Mouse (Mus musculus) spleen, postnatal 14 days (tissue): Measurements from ENCODE around the gene Nanos1.

Source experiments
- DNase-seq, 2 experiments: peaks; one replicate each; pipeline ENCODE4 v3.0.0; 2021 to 2022; ENCODE audit warnings: low spot score in 2 of 2

Nanos1 gene

DNA sequence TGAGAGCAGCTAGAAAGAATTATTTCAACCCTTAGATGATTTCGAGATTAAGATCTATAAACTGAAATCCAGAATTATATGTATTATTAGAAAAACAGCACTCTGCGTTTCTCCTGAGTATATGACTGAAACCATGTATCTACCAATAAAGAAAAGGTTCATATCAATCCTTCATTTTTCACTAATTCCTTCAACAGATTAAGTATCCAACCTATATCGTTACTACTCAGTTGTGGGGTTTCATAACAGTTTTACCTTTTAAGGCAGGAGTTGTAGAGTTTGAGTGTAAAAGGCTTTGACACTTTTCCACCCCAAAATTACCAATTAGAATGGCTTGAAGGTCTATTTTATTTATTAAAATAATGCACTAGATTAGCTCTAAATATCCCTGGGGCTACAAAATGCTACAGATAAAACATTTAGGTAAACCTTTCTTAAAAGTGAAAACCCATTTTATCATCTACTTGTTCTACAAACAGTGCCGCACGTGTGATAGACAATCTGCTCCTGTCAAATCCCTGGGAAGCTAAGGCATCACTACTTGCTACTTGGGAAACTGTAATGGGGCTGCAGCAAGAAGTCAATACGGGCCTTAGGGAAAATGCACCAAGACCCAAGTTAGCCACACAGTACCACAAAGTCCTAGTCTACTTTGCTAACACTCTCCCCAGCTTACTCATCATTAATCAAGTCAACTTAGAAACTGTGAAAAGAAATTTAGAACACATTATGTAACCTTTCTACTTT, 32.6 kb downstream of the Nanos1 start:
- no peak for DNase-seq

DNA sequence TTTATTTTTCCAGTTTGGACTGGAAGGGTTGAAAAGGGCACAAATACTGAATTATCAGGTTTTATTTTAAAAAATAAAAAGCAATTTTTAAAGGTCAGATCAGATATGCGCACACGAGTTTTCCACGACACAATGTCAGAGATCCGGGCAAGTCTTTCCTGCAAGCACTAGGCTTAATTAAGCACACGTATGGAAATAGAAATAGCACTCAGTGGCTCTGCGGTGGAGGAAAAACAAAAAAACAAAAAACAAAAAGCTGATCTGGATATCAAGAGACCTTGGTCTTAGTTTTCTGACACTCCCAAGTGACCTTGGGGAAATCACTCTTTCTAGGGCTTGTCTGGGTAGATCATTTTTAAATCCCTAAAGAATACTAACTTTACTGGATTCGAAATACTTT, 33.7 kb downstream of the Nanos1 start:
- DNase-seq: no peak

DNA sequence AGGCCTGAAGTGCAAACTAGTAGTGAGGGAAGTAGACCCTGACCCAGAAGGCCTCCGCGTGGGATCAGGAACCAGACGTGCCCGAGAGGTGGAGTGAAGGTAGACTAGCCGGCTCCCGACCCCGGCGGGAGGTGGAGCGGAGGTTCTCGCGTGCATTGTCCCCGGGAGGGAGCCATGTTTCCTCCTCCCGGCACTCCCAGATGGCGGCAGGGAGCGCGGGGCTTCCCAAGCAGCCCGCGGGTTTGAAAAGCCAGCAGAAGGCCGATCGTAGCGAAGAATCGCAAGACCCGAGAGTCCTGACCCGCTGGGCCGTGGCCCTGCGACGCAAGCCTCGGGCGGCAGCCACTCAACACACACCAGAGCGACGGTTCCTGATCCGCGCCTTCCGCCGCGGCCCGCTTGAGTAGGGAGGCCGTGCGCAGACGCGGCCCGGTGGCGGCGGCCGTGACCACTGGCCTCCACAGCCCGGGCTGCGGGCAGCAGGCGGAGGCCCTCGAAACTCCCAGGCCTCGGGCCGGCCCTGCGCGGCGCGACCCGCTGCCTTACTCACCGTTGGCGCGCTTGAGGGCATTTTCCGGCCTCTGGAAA, 34.2 kb downstream of the Nanos1 start:
- peak; percentile 26 to 41 for DNase-seq

DNA sequence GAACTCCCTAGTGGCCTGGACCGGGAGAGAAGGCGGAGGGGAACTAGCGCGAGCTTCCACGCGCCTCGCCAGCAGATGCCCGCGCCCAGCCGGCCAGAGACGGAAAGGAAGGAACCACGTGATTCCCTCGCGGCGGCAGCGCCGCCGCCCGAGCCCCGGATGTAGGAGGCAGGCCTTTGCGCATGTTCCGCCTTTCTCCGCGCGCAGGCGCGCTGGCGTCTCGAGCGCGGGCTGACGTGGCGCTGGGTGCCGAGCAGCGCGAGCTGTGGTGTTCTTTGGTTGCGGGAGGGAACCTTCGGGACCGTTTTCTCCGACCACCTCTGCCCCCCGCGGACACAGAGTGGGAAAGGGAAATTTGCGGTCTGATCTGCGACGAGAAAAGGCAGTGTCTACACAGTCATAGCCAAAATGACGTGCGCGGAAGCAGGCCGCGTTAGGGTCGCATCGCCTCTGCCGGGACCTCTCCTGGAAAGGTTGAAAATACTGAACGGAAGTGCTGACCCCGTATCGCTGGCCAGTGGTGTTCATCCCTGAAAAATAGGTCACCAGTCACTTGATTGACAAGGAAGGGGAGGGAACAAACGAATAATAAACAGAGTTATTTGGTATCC, 34.9 kb downstream of the Nanos1 start, which contains the start of gene Eif3a:
TSS of gene Eif3a (minus strand) at position 108 of the 611 bp plus-strand sequence.
- DNase-seq: peak; percentile 90 to 93

DNA sequence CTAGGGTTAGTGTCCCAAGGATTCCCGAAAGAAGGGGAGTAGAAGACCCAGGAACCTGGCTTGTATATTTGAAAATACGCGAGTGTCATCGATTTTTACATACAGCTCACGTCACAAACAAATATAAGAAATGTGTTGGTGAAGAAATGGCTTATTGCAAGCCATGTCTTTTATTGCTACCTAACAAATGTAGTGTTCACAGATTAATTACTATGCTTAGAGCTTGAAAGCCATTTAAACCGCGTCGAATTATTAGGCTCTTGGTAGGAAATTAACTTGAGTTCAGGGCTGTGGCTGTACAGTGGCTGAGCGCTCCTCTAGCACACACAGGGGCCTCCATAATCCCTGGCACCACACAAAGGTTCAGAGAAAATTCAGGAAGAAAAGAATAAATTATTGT, 35.4 kb downstream of the Nanos1 start:
- no peak for DNase-seq

DNA sequence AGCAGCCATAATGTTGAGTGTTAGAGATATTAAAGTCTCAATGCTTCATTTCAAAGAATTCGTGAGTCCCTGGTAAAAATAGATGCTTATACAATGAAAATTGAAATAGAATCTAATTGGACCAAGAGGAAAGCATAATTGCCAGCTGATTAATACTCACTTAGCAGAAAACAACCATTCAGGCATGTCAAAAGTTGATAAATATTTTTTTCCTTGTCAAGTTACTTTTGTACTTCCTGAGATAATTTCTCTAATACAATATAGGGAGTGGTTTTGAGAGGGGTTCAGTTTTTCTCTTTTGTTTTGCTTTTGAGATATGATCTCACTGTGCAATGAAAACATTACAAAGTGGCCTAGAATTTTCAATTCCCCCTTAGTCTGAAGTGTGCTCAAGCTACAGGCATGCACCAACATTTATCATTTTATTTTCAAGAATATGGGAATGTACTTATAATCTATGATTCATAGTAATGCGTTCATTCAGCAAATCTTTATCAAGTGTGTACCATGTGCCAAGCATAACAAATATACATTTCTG, 37.5 kb downstream of the Nanos1 start:
- no peak for DNase-seq

DNA sequence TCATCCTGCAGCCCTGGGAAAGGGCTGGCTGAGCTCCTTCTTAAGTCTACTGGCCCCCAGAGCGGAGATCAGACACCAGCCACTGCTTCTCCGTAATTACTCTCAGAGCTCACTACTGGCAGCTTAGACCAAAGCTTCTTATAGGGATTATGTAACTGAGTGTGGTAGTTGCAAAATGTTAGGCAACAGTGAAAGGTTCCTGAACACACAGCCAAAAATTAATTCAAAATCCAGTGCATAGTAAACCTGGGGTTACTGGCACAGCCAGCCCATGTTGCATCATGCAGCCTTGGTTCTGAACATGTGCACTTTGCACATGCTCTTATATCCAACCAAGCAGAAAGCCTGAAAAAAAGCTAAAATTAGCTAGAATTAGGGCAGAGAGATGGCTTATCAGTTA, 39.5 kb downstream of the Nanos1 start:
- DNase-seq: no peak

DNA sequence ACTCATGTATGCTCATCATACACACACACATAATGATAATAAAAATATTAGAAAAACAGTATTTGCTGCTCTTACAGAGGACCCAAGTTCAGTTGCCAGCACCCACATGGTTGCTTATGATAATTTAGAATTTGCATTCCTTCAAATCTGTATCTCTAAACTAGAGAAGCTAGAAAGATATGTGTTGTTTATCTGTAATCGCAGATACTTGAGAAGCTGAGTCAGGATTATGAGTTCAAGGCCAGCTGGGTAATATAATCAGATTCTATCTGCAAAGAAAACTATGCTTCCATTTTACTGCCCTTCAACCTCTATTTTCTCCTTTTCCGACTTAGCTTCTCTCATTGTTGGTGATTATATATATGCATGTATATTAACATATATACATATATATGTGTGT, 41.6 kb downstream of the Nanos1 start:
- DNase-seq: no peak

DNA sequence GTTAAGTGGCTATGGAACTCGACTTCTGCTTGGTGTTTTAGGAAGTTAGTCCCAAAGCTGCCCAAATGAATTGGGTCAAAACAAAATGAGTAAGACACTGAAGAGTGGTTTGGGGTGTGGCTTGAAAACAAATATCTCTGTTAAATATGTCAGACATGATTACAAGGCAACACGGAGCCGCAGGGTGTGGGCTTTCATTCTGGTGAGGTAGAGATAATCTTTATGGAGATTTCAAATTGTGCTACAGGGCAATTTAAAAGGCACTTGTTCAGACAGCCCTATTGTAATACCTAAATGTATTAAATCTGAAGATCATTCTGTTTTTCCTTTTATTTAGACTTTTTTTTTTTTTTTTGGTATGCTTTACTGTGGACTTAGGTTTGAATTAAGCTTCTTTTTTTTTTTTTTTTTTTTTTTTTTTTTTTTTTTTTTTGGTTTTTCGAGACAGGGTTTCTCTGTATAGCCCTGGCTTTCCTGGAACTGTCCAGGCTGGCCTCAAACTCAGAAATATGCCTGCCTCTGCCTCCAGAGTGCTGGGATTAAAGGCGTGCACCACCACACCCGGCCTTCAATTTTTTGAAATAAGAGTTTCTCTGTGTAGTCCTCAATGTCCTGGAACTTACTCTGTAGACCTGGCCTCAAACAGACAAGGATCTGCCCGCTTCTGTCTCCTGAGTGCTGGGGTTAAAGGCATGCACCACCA, 44.2 kb downstream of the Nanos1 start:
- DNase-seq: no peak

DNA sequence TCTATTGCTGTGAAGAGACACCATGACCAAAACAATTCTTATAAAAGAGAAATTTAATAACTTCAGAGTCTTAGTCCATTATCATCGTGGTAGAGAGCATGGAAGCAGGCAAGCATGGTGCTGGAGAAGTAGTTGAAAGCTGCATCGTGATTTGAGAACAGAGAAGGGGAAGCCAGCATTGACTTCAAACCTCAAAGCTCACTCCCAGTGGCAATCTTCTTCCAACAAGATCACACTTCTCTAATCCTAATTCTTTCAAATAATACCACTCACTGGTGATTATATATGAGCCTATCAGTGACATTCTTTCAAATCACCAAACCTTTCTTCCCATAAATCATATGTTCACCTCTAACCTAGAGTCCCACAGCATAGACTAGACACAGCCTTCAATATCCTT, 49.1 kb downstream of the Nanos1 start:
- no peak for DNase-seq
